Mouse (Mus musculus) neural tube, embryonic 12.5 days (tissue): ENCODE data around the gene Etnk1. TPM values are rescaled to one million over a fixed set of nuclear protein-coding genes. Genes with fewer than 3 reads are reported as not detected.

ENCODE experiments used
- ATAC-seq: fragments of 200-750 bp; cut with Nextera tagmentation; 2 replicates; pipeline ENCODE4 v1.8.0; 2017; ENCODE audit warnings: low read depth, mild to moderate bottlenecking, moderate TSS enrichment, moderate library complexity; ENCODE audit not compliant: low FRiP score
- H3K27ac ChIP-seq: fragments of 300-500 bp; sonication (generic); 2 replicates; pipeline ENCODE4 v1.5.1; 2016
- H3K27me3 ChIP-seq: fragments of 300-500 bp; sonication (generic); replicated peaks from 2 replicates; pipeline ENCODE4 v1.6.1; 2016; ENCODE audit warnings: mild to moderate bottlenecking
- H3K36me3 ChIP-seq: fragments of 300-500 bp; sonication (generic); 2 replicates; pipeline ENCODE4 v1.6.1; 2016; ENCODE audit warnings: mild to moderate bottlenecking
- H3K4me1 ChIP-seq: fragments of 300-500 bp; sonication (generic); 2 replicates; pipeline ENCODE4 v1.6.1; 2016
- H3K4me2 ChIP-seq: fragments of 300-500 bp; sonication (generic); replicated peaks from 2 replicates; pipeline ENCODE4 v1.6.1; 2016; ENCODE audit warnings: mild to moderate bottlenecking
- H3K4me3 ChIP-seq: fragments of 300-500 bp; sonication (generic); 2 replicates; pipeline ENCODE4 v1.5.1; 2016
- H3K9ac ChIP-seq: fragments of 300-500 bp; sonication (generic); 2 replicates; pipeline ENCODE4 v1.6.1; 2016; ENCODE audit warnings: mild to moderate bottlenecking
- H3K9me3 ChIP-seq: fragments of 300-500 bp; sonication (generic); 2 replicates; pipeline ENCODE4 v1.6.1; 2016; ENCODE audit warnings: mild to moderate bottlenecking
- WGBS: fragments of 180-500 bp; shearing (Covaris S2); methylation state at CpG from one replicate; pipeline ENCODE4 v1.1.7; 2016; 5-methylcytosine and 5-hydroxymethylcytosine counted together
- polyA plus RNA-seq: library from polyadenylated mRNA; unstranded; fragments of >200 nt; fragmentation: Nextera tagmentation; extraction: Ambion mirVana; gene quantifications from 2 replicates; pipeline ENCODE4 v1.2.1, GENCODE M21; 2016

The Etnk1 gene
- 37.8 and 40.8 TPM in 2 replicates for polyA plus RNA-seq

- Histone ChIP-seq H3K4me2 (peak within 1 kb of the TSS; percentile 84), H3K9me3 (no peaks in the 10 kb centered on the region), H3K4me3 (peak within 1 kb of the TSS; percentile 86), H3K27me3 (no peaks in the 10 kb centered on the region), H3K36me3 (peaks cover 5% of the 10 kb centered on the region; the same call in 1 of the 2 replicates), H3K4me1 (peaks cover 22% of the 10 kb centered on the region), H3K9ac (peak within 1 kb of the TSS; percentile 86), H3K27ac (peak within 1 kb of the TSS; percentile 84)
- WGBS: under 1% methylated on average over 81 of the region's 81 CpGs
- peak; percentile 97 for ATAC-seq
These were observed at the start of gene Etnk1 for GRCm38 (mm10) chr6:143166452-143167357. Gene Etnk1, plus strand, starts transcription at chr6:143167221.

DNA sequence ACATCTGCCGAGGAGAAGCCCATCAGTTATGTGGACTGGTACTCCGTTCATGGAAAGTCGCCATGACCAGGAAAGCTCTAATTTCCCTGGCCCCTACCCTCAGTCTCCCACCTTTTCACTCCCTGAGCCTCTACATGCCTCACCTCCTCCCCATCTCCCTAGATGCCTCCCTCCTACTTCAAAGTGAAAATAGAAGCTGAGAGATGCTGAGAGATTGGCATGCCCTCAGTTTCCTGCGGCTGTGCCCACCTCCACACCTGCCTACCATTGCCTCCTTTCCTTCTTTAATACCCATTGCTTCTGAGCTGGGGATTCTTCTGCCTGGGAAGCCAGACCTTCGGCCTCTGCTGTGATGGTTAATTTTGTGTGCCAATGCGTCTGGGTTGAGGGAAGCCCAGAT, 47.7 kb upstream of the Etnk1 start:
- no peak for ATAC-seq
- no peaks in the 10 kb centered on the region for H3K36me3 ChIP-seq
- 93% methylated on average over 6 of the region's 6 CpGs for WGBS
- H3K27me3 ChIP-seq: no peaks in the 10 kb centered on the region
- H3K27ac ChIP-seq: no peak overlapping the region
- 0 out of 2 replicates have a peak, but pooled peaks cover 6% of the 10 kb centered on the region for H3K9me3 ChIP-seq
- no peak overlapping the region for H3K4me2 ChIP-seq
- no peak overlapping the region for H3K9ac ChIP-seq
- no peaks in the 10 kb centered on the region; the same call in 1 of the 2 replicates for H3K4me1 ChIP-seq
- no peak overlapping the region for H3K4me3 ChIP-seq

DNA sequence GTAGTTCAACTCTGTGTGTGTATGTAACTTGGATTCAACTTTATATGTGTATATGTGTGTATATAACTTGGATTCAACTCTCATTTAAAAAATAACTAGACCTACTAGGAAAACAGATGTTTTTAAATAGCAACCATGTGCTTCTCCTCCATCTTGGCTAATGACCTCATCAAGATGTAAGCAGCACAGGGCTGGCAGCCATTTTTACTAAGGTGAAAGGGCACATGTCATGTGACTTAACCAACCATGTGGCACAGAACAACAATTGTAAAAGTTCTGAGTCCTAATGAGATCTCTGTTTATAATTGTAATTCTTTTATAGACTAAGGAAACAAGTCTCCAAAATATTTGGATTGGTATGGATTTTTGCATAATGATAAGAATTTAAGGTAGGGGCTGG, 41.3 kb upstream of the Etnk1 start:
- Histone ChIP-seq H3K27me3 (no peaks in the 10 kb centered on the region), H3K36me3 (no peaks in the 10 kb centered on the region), H3K4me3 (no peak overlapping the region), H3K27ac (no peak overlapping the region), H3K9me3 (0 out of 2 replicates have a peak, but pooled peaks cover 8% of the 10 kb centered on the region), H3K4me2 (no peak overlapping the region), H3K4me1 (no peaks in the 10 kb centered on the region), H3K9ac (no peak overlapping the region)
- ATAC-seq: no peak

GRCm38 (mm10) chr6:143129466-143129865, 37.6 kb upstream of the Etnk1 start:
- ATAC-seq: no peak
- H3K27me3 ChIP-seq: no peaks in the 10 kb centered on the region
- no peaks in the 10 kb centered on the region for H3K4me1 ChIP-seq
- no peak overlapping the region for H3K4me3 ChIP-seq
- no peak overlapping the region for H3K4me2 ChIP-seq
- H3K9me3 ChIP-seq: peaks cover 6% of the 10 kb centered on the region; the same call in 1 of the 2 replicates
- 88% methylated on average over 7 of the region's 7 CpGs for WGBS
- H3K36me3 ChIP-seq: no peaks in the 10 kb centered on the region
- no peak overlapping the region for H3K9ac ChIP-seq
- H3K27ac ChIP-seq: no peak overlapping the region

- Histone ChIP-seq H3K36me3 (no peaks in the 10 kb centered on the region), H3K4me1 (no peaks in the 10 kb centered on the region), H3K27me3 (no peaks in the 10 kb centered on the region), H3K9ac (no peak overlapping the region), H3K9me3 (peaks cover 6% of the 10 kb centered on the region; the same call in 1 of the 2 replicates), H3K4me2 (no peak overlapping the region), H3K4me3 (no peak overlapping the region), H3K27ac (no peak overlapping the region)
- 78% methylated on average over 3 of the region's 3 CpGs for whole genome bisulfite sequencing
- no peak for ATAC-seq
These were observed 37.1 kb upstream of the Etnk1 start for GRCm38 (mm10) chr6:143129952-143130351.

GRCm38 (mm10) chr6:143130411-143130810, 36.6 kb upstream of the Etnk1 start:
- Histone ChIP-seq H3K27ac (no peak overlapping the region), H3K4me2 (no peak overlapping the region), H3K36me3 (no peaks in the 10 kb centered on the region), H3K4me3 (no peak overlapping the region), H3K27me3 (no peaks in the 10 kb centered on the region), H3K4me1 (no peaks in the 10 kb centered on the region), H3K9me3 (peaks cover 6% of the 10 kb centered on the region; the same call in 1 of the 2 replicates), H3K9ac (no peak overlapping the region)
- no peak for ATAC-seq
- 81% methylated on average over 4 of the region's 4 CpGs for WGBS

- no peaks in the 10 kb centered on the region for H3K27me3 ChIP-seq
- peaks cover 6% of the 10 kb centered on the region; the same call in 1 of the 2 replicates for H3K9me3 ChIP-seq
- H3K36me3 ChIP-seq: no peaks in the 10 kb centered on the region
- H3K4me1 ChIP-seq: no peaks in the 10 kb centered on the region
- no peak overlapping the region for H3K27ac ChIP-seq
- H3K9ac ChIP-seq: no peak overlapping the region
- H3K4me2 ChIP-seq: no peak overlapping the region
- 75% methylated on average over 6 of the region's 6 CpGs for WGBS
- no peak overlapping the region for H3K4me3 ChIP-seq
- ATAC-seq: no peak
These were observed 34.9 kb upstream of the Etnk1 start for GRCm38 (mm10) chr6:143131895-143132652.

DNA sequence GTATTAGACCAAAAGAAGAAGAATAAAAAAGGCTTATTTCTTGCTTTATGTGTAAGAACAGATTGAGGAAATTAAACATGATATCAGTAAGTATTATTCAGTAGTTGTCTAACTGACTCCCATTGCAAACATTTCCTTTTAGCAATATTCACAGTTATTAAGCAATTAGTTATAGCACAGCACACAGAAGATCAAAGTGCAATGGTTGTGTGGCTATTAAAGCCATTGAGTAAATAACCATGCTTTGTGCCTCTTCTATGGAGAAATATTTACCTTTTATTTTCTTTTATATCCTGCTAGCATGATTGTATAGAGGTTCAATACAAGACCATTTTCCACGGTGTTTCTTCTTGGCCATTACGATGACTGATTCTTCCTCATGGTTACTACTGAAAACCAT, 33.9 kb upstream of the Etnk1 start:
- Histone ChIP-seq H3K36me3 (no peaks in the 10 kb centered on the region), H3K9ac (no peak overlapping the region), H3K27ac (no peak overlapping the region), H3K9me3 (peaks cover 6% of the 10 kb centered on the region; the same call in 1 of the 2 replicates), H3K4me2 (no peak overlapping the region), H3K4me3 (no peak overlapping the region), H3K4me1 (no peaks in the 10 kb centered on the region), H3K27me3 (no peaks in the 10 kb centered on the region)
- ATAC-seq: no peak
- WGBS: 56% methylated on average over 2 of the region's 2 CpGs

DNA sequence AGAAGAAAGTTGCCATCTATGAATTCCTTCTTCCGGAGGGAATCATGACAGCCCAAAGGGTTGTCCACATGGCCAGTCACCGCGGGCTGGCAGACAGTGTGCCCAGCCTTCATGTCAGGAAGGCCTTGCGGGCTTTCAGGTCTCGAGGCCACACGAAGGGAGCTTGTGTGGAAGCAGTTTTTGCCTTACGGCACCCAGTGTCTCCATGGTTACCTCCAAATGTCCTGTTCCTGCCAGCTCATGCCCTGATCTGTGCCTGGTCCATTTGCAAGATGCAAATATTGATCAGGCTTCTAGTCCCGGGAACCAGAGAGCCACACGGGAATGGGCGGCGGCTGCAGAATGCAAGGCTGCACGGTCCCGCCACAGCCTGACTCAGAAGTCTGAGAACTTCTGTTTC, 31.9 kb upstream of the Etnk1 start:
- 88% methylated on average over 13 of the region's 13 CpGs for WGBS
- no peak overlapping the region for H3K4me3 ChIP-seq
- ATAC-seq: no peak
- H3K27ac ChIP-seq: no peak overlapping the region
- H3K4me1 ChIP-seq: no peaks in the 10 kb centered on the region
- H3K27me3 ChIP-seq: no peaks in the 10 kb centered on the region
- H3K36me3 ChIP-seq: no peaks in the 10 kb centered on the region
- H3K9me3 ChIP-seq: peaks cover 2% of the 10 kb centered on the region; the same call in 1 of the 2 replicates
- H3K4me2 ChIP-seq: no peak overlapping the region
- H3K9ac ChIP-seq: no peak overlapping the region

DNA sequence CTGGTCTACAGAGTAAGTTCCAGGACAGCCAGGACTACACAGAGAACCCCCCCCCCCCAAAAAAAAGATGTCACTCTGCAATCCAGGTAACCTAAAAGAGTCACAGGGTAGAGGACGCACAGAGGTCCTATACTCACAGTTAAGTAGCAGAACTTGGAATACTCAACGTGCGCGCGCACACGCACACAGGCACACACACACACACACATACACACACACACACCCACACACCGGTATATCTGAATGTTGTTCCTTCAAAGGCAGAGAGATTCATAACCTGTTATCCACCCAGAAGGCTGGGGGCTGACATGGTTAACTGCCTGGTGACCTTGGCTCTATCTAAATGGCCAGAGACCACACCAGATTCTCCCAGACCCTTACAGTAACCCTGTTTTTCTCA, 30.3 kb upstream of the Etnk1 start:
- Histone ChIP-seq H3K9me3 (no peaks in the 10 kb centered on the region), H3K9ac (no peak overlapping the region), H3K27me3 (no peaks in the 10 kb centered on the region), H3K4me3 (no peak overlapping the region), H3K36me3 (no peaks in the 10 kb centered on the region), H3K4me2 (no peak overlapping the region), H3K27ac (no peak overlapping the region), H3K4me1 (no peaks in the 10 kb centered on the region)
- 97% methylated on average over 7 of the region's 7 CpGs for WGBS
- no peak for ATAC-seq

GRCm38 (mm10) chr6:143137341-143137740, 29.7 kb upstream of the Etnk1 start:
- no peak overlapping the region for H3K27ac ChIP-seq
- no peak overlapping the region for H3K4me3 ChIP-seq
- no peaks in the 10 kb centered on the region for H3K27me3 ChIP-seq
- 80% methylated on average over 5 of the region's 5 CpGs for WGBS
- no peaks in the 10 kb centered on the region for H3K36me3 ChIP-seq
- no peaks in the 10 kb centered on the region for H3K4me1 ChIP-seq
- H3K4me2 ChIP-seq: no peak overlapping the region
- ATAC-seq: no peak
- H3K9ac ChIP-seq: no peak overlapping the region
- H3K9me3 ChIP-seq: no peaks in the 10 kb centered on the region

DNA sequence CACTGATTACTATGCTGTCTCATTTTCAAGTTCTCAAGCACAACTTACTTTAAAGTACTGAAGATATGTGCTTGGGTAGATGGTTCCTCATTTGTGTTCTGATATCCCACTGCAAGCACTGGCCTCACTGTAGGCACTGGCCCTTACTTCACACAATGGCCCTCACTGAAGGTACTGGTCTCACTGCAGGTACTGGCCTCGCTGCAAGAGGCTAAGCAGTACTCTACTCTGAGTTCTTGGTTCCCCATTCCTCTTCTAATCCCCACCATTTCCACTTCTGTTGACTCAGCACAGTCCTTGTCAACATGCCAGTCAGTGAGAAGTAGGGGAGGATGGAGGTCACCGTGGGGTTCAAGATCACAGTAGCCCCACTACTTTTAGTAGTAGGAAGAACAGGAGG, 27.6 kb upstream of the Etnk1 start:
- ATAC-seq: no peak
- Histone ChIP-seq H3K9ac (no peak overlapping the region), H3K27ac (no peak overlapping the region), H3K27me3 (no peaks in the 10 kb centered on the region), H3K36me3 (no peaks in the 10 kb centered on the region), H3K4me1 (0 out of 2 replicates have a peak, but pooled peaks cover 4% of the 10 kb centered on the region), H3K4me2 (no peak overlapping the region), H3K4me3 (no peak overlapping the region), H3K9me3 (no peaks in the 10 kb centered on the region)
- 92% methylated on average over 2 of the region's 2 CpGs for WGBS
